Comparison of ENCODE assay signal across 7 mouse cellular contexts in the genomic region with DNA sequence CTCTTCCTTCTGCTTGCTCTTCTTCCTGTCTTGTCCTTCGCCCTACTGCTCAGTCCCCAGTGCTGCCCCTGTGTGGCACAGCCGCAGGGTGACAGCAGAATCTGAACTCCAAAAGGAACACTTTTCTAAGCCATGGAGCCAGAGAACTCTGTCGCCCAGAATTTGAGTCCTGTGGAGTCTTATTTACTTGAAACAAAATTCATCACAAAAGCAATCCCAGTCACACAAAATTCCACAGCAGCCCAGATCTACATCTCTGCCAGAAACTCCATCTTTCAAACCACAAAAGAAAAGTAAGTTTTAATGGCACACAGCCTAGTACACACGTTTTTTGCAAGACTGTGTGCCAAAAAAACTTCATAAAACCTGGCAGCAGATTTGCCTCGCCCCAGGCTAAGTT. TPM values are rescaled to one million over a fixed set of nuclear protein-coding genes. Genes with fewer than 3 reads are reported as not detected.
DNase-seq lines count a peak whose midpoint lies in the region; ATAC-seq lines count a peak whose summit lies in the region.

No protein-coding gene starts in this region.

- WGBS in liver, embryonic 11.5 days = 52% methylated on average over 5 of the region's 5 CpGs
- 27% methylated on average over 5 of the region's 5 CpGs for whole genome bisulfite sequencing in embryonic facial prominence, embryonic 14.5 days
- WGBS in midbrain, embryonic 14.5 days = 31% methylated on average over 5 of the region's 5 CpGs

- no peak overlapping the region for H3K27ac ChIP-seq in liver, embryonic 11.5 days (ENCODE audit: low read depth, low read length)
- H3K27ac ChIP-seq in embryonic facial prominence, embryonic 14.5 days (replicated peaks; ENCODE audit: low read depth, low read length) = peak overlapping the region; percentile 83
- H3K27ac ChIP-seq in midbrain, embryonic 14.5 days (replicated peaks; ENCODE audit: low read depth, low read length) = no peak overlapping the region

- no peaks in the 10 kb centered on the region for H3K27me3 ChIP-seq in liver, embryonic 11.5 days (replicated peaks; ENCODE audit: control insufficient read depth, insufficient read depth, low read length)
- no peaks in the 10 kb centered on the region for H3K27me3 ChIP-seq in embryonic facial prominence, embryonic 14.5 days (replicated peaks; ENCODE audit: control insufficient read depth, insufficient read depth, low read length)
- H3K27me3 ChIP-seq in midbrain, embryonic 14.5 days (ENCODE audit: control insufficient read depth, insufficient read depth, low read length) = no peaks in the 10 kb centered on the region

- H3K4me2 ChIP-seq in liver, embryonic 11.5 days = no peak overlapping the region
- peak overlapping the region; percentile 30 for H3K4me2 ChIP-seq in embryonic facial prominence, embryonic 14.5 days (ENCODE audit: low read depth, low read length)
- no peak overlapping the region for H3K4me2 ChIP-seq in midbrain, embryonic 14.5 days (ENCODE audit: low read length)

- ATAC-seq in liver, embryonic 11.5 days (replicated peaks; ENCODE audit: low FRiP score) = no peak; the same call in 1 of the 2 replicates
- peak; percentile 47 for ATAC-seq in embryonic facial prominence, embryonic 14.5 days (ENCODE audit: low read depth)
- ATAC-seq in midbrain, embryonic 14.5 days (ENCODE audit: low FRiP score, low TSS enrichment) = no peak

- H3K4me3 ChIP-seq in liver, embryonic 11.5 days (ENCODE audit: low read depth, low read length) = no peak overlapping the region
- H3K4me3 ChIP-seq in embryonic facial prominence, embryonic 14.5 days (ENCODE audit: low read depth, low read length) = no peak overlapping the region
- no peak overlapping the region for H3K4me3 ChIP-seq in midbrain, embryonic 14.5 days (replicated peaks; ENCODE audit: low read depth, low read length)

- DNase-seq in liver = peak; percentile 23
- DNase-seq in liver, embryonic 11.5 days (ENCODE audit: low spot score) = no peak
- DNase-seq in adrenal gland, postnatal 14 days = peak; percentile 62
- peak; percentile 81 for DNase-seq in embryonic facial prominence, embryonic 14.5 days (ENCODE audit: low spot score)
- peak; percentile 54 for DNase-seq in kidney, postnatal 10 days
- DNase-seq in midbrain, embryonic 14.5 days = peak; percentile 50
- peak; percentile 65 for DNase-seq in thymus, postnatal 4 days

- H3K4me1 ChIP-seq in liver, embryonic 11.5 days (replicated peaks; ENCODE audit: control insufficient read depth, insufficient read depth, low read length) = peaks cover 23% of the 10 kb centered on the region
- peaks cover 33% of the 10 kb centered on the region for H3K4me1 ChIP-seq in embryonic facial prominence, embryonic 14.5 days (ENCODE audit: control insufficient read depth, insufficient read depth, low read length)
- H3K4me1 ChIP-seq in midbrain, embryonic 14.5 days (ENCODE audit: control insufficient read depth, insufficient read depth, low read length) = peaks cover 38% of the 10 kb centered on the region

- H3K9ac ChIP-seq in liver, embryonic 11.5 days (ENCODE audit: low read depth, low read length) = no peak overlapping the region
- H3K9ac ChIP-seq in embryonic facial prominence, embryonic 14.5 days (ENCODE audit: low read depth, low read length) = no peak overlapping the region
- no peak overlapping the region for H3K9ac ChIP-seq in midbrain, embryonic 14.5 days (replicated peaks; ENCODE audit: low read length)

- no peaks in the 10 kb centered on the region for H3K9me3 ChIP-seq in liver, embryonic 11.5 days (ENCODE audit: control insufficient read depth, low read length)
- H3K9me3 ChIP-seq in embryonic facial prominence, embryonic 14.5 days (ENCODE audit: control insufficient read depth, low read length) = no peaks in the 10 kb centered on the region
- no peaks in the 10 kb centered on the region for H3K9me3 ChIP-seq in midbrain, embryonic 14.5 days (ENCODE audit: control insufficient read depth, low read length)

- H3K36me3 ChIP-seq in liver, embryonic 11.5 days (ENCODE audit: control insufficient read depth, insufficient read depth, low read length) = no peaks in the 10 kb centered on the region; the same call in 1 of the 2 replicates
- peaks cover 18% of the 10 kb centered on the region for H3K36me3 ChIP-seq in embryonic facial prominence, embryonic 14.5 days (ENCODE audit: control insufficient read depth, insufficient read depth, low read length)
- H3K36me3 ChIP-seq in midbrain, embryonic 14.5 days (ENCODE audit: control insufficient read depth, insufficient read depth, low read length) = peaks cover 8% of the 10 kb centered on the region

RNA-seq across cellular contexts. Expression of a gene that starts 6.5 kb away (rescaled TPM):
- polyA plus RNA-seq in liver, embryonic 11.5 days (2014; fragmentation: Nextera tagmentation; extraction: Ambion mirVana) = 2.8 and 3.0 TPM in 2 replicates
- total RNA-seq in adrenal gland, postnatal 14 days (2021) = 24.2 and 30.8 TPM in 2 replicates
- polyA plus RNA-seq in embryonic facial prominence, embryonic 14.5 days (2014; fragmentation: Nextera tagmentation; extraction: Ambion mirVana) = 10.6 and 10.7 TPM in 2 replicates
- 41.4 and 53.5 TPM in 2 replicates for polyA plus RNA-seq in midbrain, embryonic 14.5 days (2014; fragmentation: Nextera tagmentation; extraction: Ambion mirVana)
